Mouse (Mus musculus): Measurements from ENCODE around the gene Mia2. TPM values are rescaled to one million over a fixed set of nuclear protein-coding genes. Genes with fewer than 3 reads are reported as not detected.

Gene Mia2
- polyA plus RNA-seq, 1 experiment from 2014 or later, result 49.3 TPM

- Histone ChIP-seq H3K36me3 (ENCODE audit: insufficient read depth) (peaks cover 58% of the 10 kb centered on the region), H3K9ac (no peak overlapping the region), H3K27me3 (ENCODE audit: insufficient read depth, low read length) (no peaks in the 10 kb centered on the region), H3K4me2 (no peak overlapping the region), H3K9me3 (ENCODE audit: low read depth, low read length) (no peaks in the 10 kb centered on the region), H3K4me3 (ENCODE audit: low read depth, low read length) (no peak overlapping the region), H3K27ac (ENCODE audit: low read depth) (no peak overlapping the region), H3K4me1 (ENCODE audit: insufficient read depth) (0 out of 2 replicates have a peak, but pooled peaks cover 2% of the 10 kb centered on the region)
- ATAC-seq (ENCODE audit: insufficient read depth) (no peak), DNase-seq (no peak)
- TF ChIP-seq CTCF (IDR thresholded peaks at IDR 0.05; ENCODE audit: low read depth), result no peak
- 82% methylated on average over 11 of the region's 11 CpGs for WGBS
Measured at GRCm38 (mm10) chr12:59072286-59072685, 23.3 kb upstream of the Mia2 start.

- Histone ChIP-seq H3K9me3 (ENCODE audit: low read depth, low read length) (no peaks in the 10 kb centered on the region), H3K4me2 (no peak overlapping the region), H3K4me1 (ENCODE audit: insufficient read depth) (no peaks in the 10 kb centered on the region), H3K27ac (ENCODE audit: low read depth) (no peak overlapping the region), H3K36me3 (ENCODE audit: insufficient read depth) (peaks cover 47% of the 10 kb centered on the region), H3K27me3 (ENCODE audit: insufficient read depth, low read length) (no peaks in the 10 kb centered on the region), H3K4me3 (ENCODE audit: low read depth, low read length) (no peak overlapping the region), H3K9ac (no peak overlapping the region)
- DNase-seq (no peak), ATAC-seq (ENCODE audit: insufficient read depth) (no peak)
- no peak for TF ChIP-seq CTCF (IDR thresholded peaks at IDR 0.05; ENCODE audit: low read depth)
- 87% methylated on average over 3 of the region's 3 CpGs for WGBS
Measured at GRCm38 (mm10) chr12:59074052-59074451, 21.5 kb upstream of the Mia2 start.

GRCm38 (mm10) chr12:59076996-59077395 lies 18.6 kb upstream of the Mia2 start:
- Histone ChIP-seq H3K36me3 (ENCODE audit: insufficient read depth) (peaks cover 19% of the 10 kb centered on the region), H3K9me3 (ENCODE audit: low read depth, low read length) (no peaks in the 10 kb centered on the region), H3K27me3 (ENCODE audit: insufficient read depth, low read length) (no peaks in the 10 kb centered on the region), H3K4me1 (ENCODE audit: insufficient read depth) (no peaks in the 10 kb centered on the region), H3K27ac (ENCODE audit: low read depth) (no peak overlapping the region), H3K9ac (no peak overlapping the region), H3K4me2 (no peak overlapping the region), H3K4me3 (ENCODE audit: low read depth, low read length) (no peak overlapping the region)
- no peak for TF ChIP-seq CTCF (IDR thresholded peaks at IDR 0.05; ENCODE audit: low read depth)
- DNase-seq (no peak), ATAC-seq (ENCODE audit: insufficient read depth) (no peak)
- 75% methylated on average over 3 of the region's 3 CpGs for WGBS

- H3K27me3 ChIP-seq (ENCODE audit: insufficient read depth, low read length), result no peaks in the 10 kb centered on the region
- no peak overlapping the region for H3K27ac ChIP-seq (ENCODE audit: low read depth)
- no peak for DNase-seq
- H3K9me3 ChIP-seq (ENCODE audit: low read depth, low read length), result no peaks in the 10 kb centered on the region
- no peak overlapping the region for H3K4me3 ChIP-seq (ENCODE audit: low read depth, low read length)
- H3K4me1 ChIP-seq (ENCODE audit: insufficient read depth), result no peaks in the 10 kb centered on the region
- no peak overlapping the region for H3K4me2 ChIP-seq
- no peak overlapping the region for H3K9ac ChIP-seq
- TF ChIP-seq CTCF (IDR thresholded peaks at IDR 0.05; ENCODE audit: low read depth), result no peak
- peaks cover 11% of the 10 kb centered on the region; the same call in 1 of the 2 replicates for H3K36me3 ChIP-seq (ENCODE audit: insufficient read depth)
- no peak for ATAC-seq (ENCODE audit: insufficient read depth)
- WGBS, result 91% methylated on average over 3 of the region's 3 CpGs
Measured at GRCm38 (mm10) chr12:59077883-59078282, 17.7 kb upstream of the Mia2 start.

GRCm38 (mm10) chr12:59080461-59080860 lies 15.1 kb upstream of the Mia2 start:
- WGBS, result 83% methylated on average over 4 of the region's 4 CpGs
- Histone ChIP-seq H3K9ac (no peak overlapping the region), H3K4me1 (ENCODE audit: insufficient read depth) (no peaks in the 10 kb centered on the region), H3K4me3 (ENCODE audit: low read depth, low read length) (no peak overlapping the region), H3K9me3 (ENCODE audit: low read depth, low read length) (no peaks in the 10 kb centered on the region), H3K36me3 (ENCODE audit: insufficient read depth) (no peaks in the 10 kb centered on the region), H3K27ac (ENCODE audit: low read depth) (no peak overlapping the region), H3K27me3 (ENCODE audit: insufficient read depth, low read length) (no peaks in the 10 kb centered on the region), H3K4me2 (no peak overlapping the region)
- DNase-seq, result no peak
- TF ChIP-seq CTCF (IDR thresholded peaks at IDR 0.05; ENCODE audit: low read depth), result no peak
- no peak for ATAC-seq (ENCODE audit: insufficient read depth)

- no peak for DNase-seq
- H3K9me3 ChIP-seq (ENCODE audit: low read depth, low read length), result no peaks in the 10 kb centered on the region
- WGBS, result 66% methylated on average over 5 of the region's 5 CpGs
- no peak overlapping the region for H3K9ac ChIP-seq
- no peak overlapping the region for H3K4me3 ChIP-seq (ENCODE audit: low read depth, low read length)
- no peaks in the 10 kb centered on the region for H3K4me1 ChIP-seq (ENCODE audit: insufficient read depth)
- ATAC-seq (ENCODE audit: insufficient read depth), result no peak
- H3K27ac ChIP-seq (ENCODE audit: low read depth), result no peak overlapping the region
- no peaks in the 10 kb centered on the region for H3K36me3 ChIP-seq (ENCODE audit: insufficient read depth)
- H3K4me2 ChIP-seq, result no peak overlapping the region
- TF ChIP-seq CTCF (IDR thresholded peaks at IDR 0.05; ENCODE audit: low read depth), result peak; percentile 5; the same call in 1 of the 2 replicates
- H3K27me3 ChIP-seq (ENCODE audit: insufficient read depth, low read length), result no peaks in the 10 kb centered on the region
Measured at GRCm38 (mm10) chr12:59084446-59084845, 11.2 kb upstream of the Mia2 start.

GRCm38 (mm10) chr12:59086171-59086570 lies 9.4 kb upstream of the Mia2 start:
- Histone ChIP-seq H3K4me1 (ENCODE audit: insufficient read depth) (no peaks in the 10 kb centered on the region), H3K4me3 (ENCODE audit: low read depth, low read length) (no peak overlapping the region)
- TF ChIP-seq CTCF (IDR thresholded peaks at IDR 0.05; ENCODE audit: low read depth), result no peak

GRCm38 (mm10) chr12:59093543-59093942 lies 2.1 kb upstream of the Mia2 start:
- DNase-seq, result no peak
- H3K9ac ChIP-seq, result no peak overlapping the region
- H3K36me3 ChIP-seq (ENCODE audit: insufficient read depth), result no peaks in the 10 kb centered on the region
- no peak overlapping the region for H3K4me2 ChIP-seq
- no peak overlapping the region for H3K4me3 ChIP-seq (ENCODE audit: low read depth, low read length)
- no peaks in the 10 kb centered on the region for H3K4me1 ChIP-seq (ENCODE audit: insufficient read depth)
- no peak overlapping the region for H3K27ac ChIP-seq (ENCODE audit: low read depth)
- no peak for TF ChIP-seq CTCF (IDR thresholded peaks at IDR 0.05; ENCODE audit: low read depth)
- WGBS, result 28% methylated on average over 2 of the region's 2 CpGs
- H3K27me3 ChIP-seq (ENCODE audit: insufficient read depth, low read length), result no peaks in the 10 kb centered on the region
- ATAC-seq (ENCODE audit: insufficient read depth), result no peak
- H3K9me3 ChIP-seq (ENCODE audit: low read depth, low read length), result no peaks in the 10 kb centered on the region

More at GRCm38 (mm10) chr12:59086171-59086570, 9.4 kb upstream of the Mia2 start:
- 80% methylated on average over 5 of the region's 5 CpGs for whole genome bisulfite sequencing
- no peak overlapping the region for H3K4me2 ChIP-seq
- no peak for DNase-seq
- no peaks in the 10 kb centered on the region for H3K27me3 ChIP-seq (ENCODE audit: insufficient read depth, low read length)
- H3K9ac ChIP-seq, result no peak overlapping the region
- H3K36me3 ChIP-seq (ENCODE audit: insufficient read depth), result no peaks in the 10 kb centered on the region
- no peak for ATAC-seq (ENCODE audit: insufficient read depth)
- H3K27ac ChIP-seq (ENCODE audit: low read depth), result no peak overlapping the region
- no peaks in the 10 kb centered on the region for H3K9me3 ChIP-seq (ENCODE audit: low read depth, low read length)
